Mouse (Mus musculus): ENCODE data around the gene Dzip3. TPM values are rescaled to one million over a fixed set of nuclear protein-coding genes. Genes with fewer than 3 reads are reported as not detected.

Gene Dzip3
- polyA plus RNA-seq, 1 experiment from 2014 or later, result 18.2 TPM

DNA sequence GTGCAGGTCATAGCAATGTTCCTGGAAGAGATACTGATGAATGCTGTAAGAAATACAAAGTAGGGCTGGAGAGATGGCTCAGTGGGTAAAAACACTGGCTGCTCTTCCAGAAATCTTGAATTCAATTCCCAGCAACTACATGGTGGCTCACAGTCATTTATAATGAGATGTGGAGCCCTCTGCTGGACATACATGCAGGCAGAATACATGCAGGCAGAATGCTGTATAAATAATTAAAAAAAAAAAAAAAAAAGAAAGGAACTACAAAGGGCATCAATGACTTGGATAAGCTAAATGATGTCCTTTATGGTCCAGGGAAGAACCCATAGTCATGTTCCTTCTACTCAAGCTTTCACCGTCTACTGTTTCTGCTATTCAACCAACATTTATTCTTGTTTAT, 20.4 kb downstream of the Dzip3 start:
- ATAC-seq (replicated peaks; ENCODE audit: low FRiP score, low read depth), result no peak
- H3K27me3 ChIP-seq (ENCODE audit: insufficient read depth, low read length), result no peaks in the 10 kb centered on the region
- WGBS, result 97% methylated on average over 1 of the region's 1 CpGs

DNA sequence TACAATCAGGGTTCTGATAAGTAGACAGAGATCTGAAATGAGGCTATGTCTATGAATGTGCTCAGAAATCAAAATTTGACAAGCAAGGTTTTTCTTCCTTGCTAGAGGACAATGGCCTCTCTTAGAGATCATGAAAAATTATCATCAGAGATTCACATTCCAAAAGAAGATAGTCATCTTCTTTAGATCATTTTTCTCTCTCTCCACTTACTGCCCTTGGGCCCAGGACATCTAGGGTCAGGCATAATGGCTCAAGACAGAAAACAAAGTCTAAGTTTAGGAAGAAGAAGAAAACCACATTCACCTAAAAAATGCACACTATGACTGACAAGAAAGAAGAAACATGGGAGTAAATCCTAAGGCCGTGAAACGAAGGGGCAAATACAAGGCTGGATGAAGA, 21.0 kb downstream of the Dzip3 start:
- DNase-seq (ENCODE audit: low spot score) (no peak), ATAC-seq (replicated peaks; ENCODE audit: low FRiP score, low read depth) (no peak)
- H3K27ac ChIP-seq, result no peak overlapping the region
- no peak overlapping the region for H3K4me2 ChIP-seq (ENCODE audit: low read length)
- H3K36me3 ChIP-seq (ENCODE audit: insufficient read depth, low read length), result no peaks in the 10 kb centered on the region
- H3K4me1 ChIP-seq (replicated peaks; ENCODE audit: insufficient read depth, low read length), result no peaks in the 10 kb centered on the region
- no peaks in the 10 kb centered on the region for H3K27me3 ChIP-seq (ENCODE audit: insufficient read depth, low read length)
- 98% methylated on average over 2 of the region's 2 CpGs for WGBS
- H3K4me3 ChIP-seq (replicated peaks; ENCODE audit: low read depth, low read length), result no peak overlapping the region
- TF ChIP-seq CTCF (IDR thresholded peaks at IDR 0.05; ENCODE audit: low read depth), result no peak
- no peak overlapping the region for H3K9ac ChIP-seq (ENCODE audit: low read depth, low read length)
- no peaks in the 10 kb centered on the region for H3K9me3 ChIP-seq (replicated peaks; ENCODE audit: low read length)

More for the DNA sequence above, 20.4 kb downstream of the Dzip3 start:
- TF ChIP-seq CTCF (IDR thresholded peaks at IDR 0.05; ENCODE audit: low read depth), result peak; percentile 40; the same call in 1 of the 2 replicates
- no peak overlapping the region for H3K27ac ChIP-seq
- no peak overlapping the region for H3K4me3 ChIP-seq (replicated peaks; ENCODE audit: low read depth, low read length)
- peaks cover 4% of the 10 kb centered on the region; the same call in 1 of the 2 replicates for H3K36me3 ChIP-seq (ENCODE audit: insufficient read depth, low read length)
- H3K9ac ChIP-seq (ENCODE audit: low read depth, low read length), result no peak overlapping the region
- H3K4me1 ChIP-seq (replicated peaks; ENCODE audit: insufficient read depth, low read length), result no peaks in the 10 kb centered on the region
- DNase-seq (ENCODE audit: low spot score), result no peak
- no peak overlapping the region for H3K4me2 ChIP-seq (ENCODE audit: low read length)
- no peaks in the 10 kb centered on the region for H3K9me3 ChIP-seq (replicated peaks; ENCODE audit: low read length)

DNA sequence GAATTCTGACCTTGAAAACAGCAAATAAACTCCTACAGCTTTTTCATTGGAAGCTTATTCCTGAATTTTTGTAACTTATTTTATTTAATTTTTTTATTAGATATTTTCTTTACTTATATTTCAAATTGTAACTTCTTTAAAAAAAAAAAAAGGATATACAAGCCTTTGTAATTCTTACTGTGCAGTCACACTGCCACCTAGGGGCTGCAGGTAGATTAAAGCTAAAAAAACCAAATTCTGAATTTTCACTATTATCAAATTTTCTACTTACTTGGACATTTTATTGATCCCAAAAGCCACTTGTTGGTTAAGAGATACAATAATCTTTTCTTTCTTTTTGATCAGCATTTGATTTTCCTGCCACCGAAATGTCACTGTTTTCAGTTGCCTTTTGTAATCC, 52.2 kb downstream of the Dzip3 start:
- H3K36me3 ChIP-seq (ENCODE audit: insufficient read depth, low read length), result 0 out of 2 replicates have a peak, but pooled peaks cover 8% of the 10 kb centered on the region
- peak; percentile 62 for TF ChIP-seq CTCF (IDR thresholded peaks at IDR 0.05; ENCODE audit: low read depth)
- no peak overlapping the region for H3K27ac ChIP-seq
- no peaks in the 10 kb centered on the region for H3K27me3 ChIP-seq (ENCODE audit: insufficient read depth, low read length)
- H3K4me1 ChIP-seq (replicated peaks; ENCODE audit: insufficient read depth, low read length), result no peaks in the 10 kb centered on the region
- DNase-seq (ENCODE audit: low spot score) (peak; percentile 54), ATAC-seq (replicated peaks; ENCODE audit: low FRiP score, low read depth) (no peak)
- H3K4me2 ChIP-seq (ENCODE audit: low read length), result no peak overlapping the region
- no peak overlapping the region for H3K9ac ChIP-seq (ENCODE audit: low read depth, low read length)
- whole genome bisulfite sequencing, result 77% methylated on average over 1 of the region's 1 CpGs
- H3K4me3 ChIP-seq (replicated peaks; ENCODE audit: low read depth, low read length), result no peak overlapping the region
- H3K9me3 ChIP-seq (replicated peaks; ENCODE audit: low read length), result no peaks in the 10 kb centered on the region

DNA sequence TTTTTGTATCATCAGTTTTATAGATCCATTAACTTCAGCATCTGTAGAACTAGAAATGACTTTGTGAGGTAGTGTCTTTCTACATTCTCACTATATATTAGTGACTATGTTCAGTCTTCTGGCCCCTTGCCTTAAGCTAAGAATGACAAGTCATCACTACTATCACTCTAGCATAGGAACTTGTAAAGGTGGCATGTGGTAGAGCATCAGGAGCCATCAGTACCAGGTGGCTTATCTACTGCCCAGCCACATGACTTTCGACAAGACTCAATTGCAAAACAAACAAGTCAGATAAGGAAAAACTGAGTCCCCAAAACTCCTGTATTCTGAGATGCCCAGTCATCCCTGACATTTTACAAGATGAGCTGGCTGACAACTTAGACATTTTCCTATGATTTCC, 70.2 kb downstream of the Dzip3 start:
- Histone ChIP-seq H3K9me3 (replicated peaks; ENCODE audit: low read length) (no peaks in the 10 kb centered on the region), H3K27me3 (ENCODE audit: insufficient read depth, low read length) (no peaks in the 10 kb centered on the region), H3K4me1 (replicated peaks; ENCODE audit: insufficient read depth, low read length) (no peaks in the 10 kb centered on the region), H3K36me3 (ENCODE audit: insufficient read depth, low read length) (peaks cover 22% of the 10 kb centered on the region), H3K4me3 (replicated peaks; ENCODE audit: low read depth, low read length) (no peak overlapping the region), H3K27ac (no peak overlapping the region), H3K9ac (ENCODE audit: low read depth, low read length) (no peak overlapping the region), H3K4me2 (ENCODE audit: low read length) (no peak overlapping the region)
- no peak for ATAC-seq (replicated peaks; ENCODE audit: low FRiP score, low read depth)
- no peak for DNase-seq (ENCODE audit: low spot score)
- WGBS, result 94% methylated on average over 1 of the region's 1 CpGs
- TF ChIP-seq CTCF (IDR thresholded peaks at IDR 0.05; ENCODE audit: low read depth), result no peak

DNA sequence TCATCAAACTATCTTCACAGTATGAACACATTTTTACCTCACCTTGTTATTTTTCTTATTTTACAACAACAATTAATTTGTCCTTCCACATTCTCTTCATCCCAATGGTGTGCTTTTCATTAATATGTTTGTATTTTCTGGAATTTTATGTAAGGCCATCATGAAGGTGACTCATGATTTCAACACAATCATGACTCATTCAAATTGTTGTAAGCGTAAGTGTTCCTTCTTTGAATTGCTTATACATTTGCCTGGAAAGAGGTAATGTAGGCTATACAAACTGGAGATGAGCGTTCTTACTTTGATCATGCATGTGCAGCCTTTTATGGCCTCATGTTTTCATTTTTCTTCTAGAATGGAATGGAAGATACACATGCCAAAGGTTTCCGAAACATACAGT, 80.8 kb downstream of the Dzip3 start:
- no peaks in the 10 kb centered on the region for H3K9me3 ChIP-seq (replicated peaks; ENCODE audit: low read length)
- H3K4me3 ChIP-seq (replicated peaks; ENCODE audit: low read depth, low read length), result no peak overlapping the region
- TF ChIP-seq CTCF (IDR thresholded peaks at IDR 0.05; ENCODE audit: low read depth), result no peak
- no peaks in the 10 kb centered on the region for H3K36me3 ChIP-seq (ENCODE audit: insufficient read depth, low read length)
- H3K27ac ChIP-seq, result no peak overlapping the region
- H3K9ac ChIP-seq (ENCODE audit: low read depth, low read length), result no peak overlapping the region
- WGBS, result 95% methylated on average over 3 of the region's 3 CpGs
- no peaks in the 10 kb centered on the region for H3K27me3 ChIP-seq (ENCODE audit: insufficient read depth, low read length)
- no peak overlapping the region for H3K4me2 ChIP-seq (ENCODE audit: low read length)
- DNase-seq (ENCODE audit: low spot score), result no peak
- H3K4me1 ChIP-seq (replicated peaks; ENCODE audit: insufficient read depth, low read length), result no peaks in the 10 kb centered on the region
- ATAC-seq (replicated peaks; ENCODE audit: low FRiP score, low read depth), result no peak

DNA sequence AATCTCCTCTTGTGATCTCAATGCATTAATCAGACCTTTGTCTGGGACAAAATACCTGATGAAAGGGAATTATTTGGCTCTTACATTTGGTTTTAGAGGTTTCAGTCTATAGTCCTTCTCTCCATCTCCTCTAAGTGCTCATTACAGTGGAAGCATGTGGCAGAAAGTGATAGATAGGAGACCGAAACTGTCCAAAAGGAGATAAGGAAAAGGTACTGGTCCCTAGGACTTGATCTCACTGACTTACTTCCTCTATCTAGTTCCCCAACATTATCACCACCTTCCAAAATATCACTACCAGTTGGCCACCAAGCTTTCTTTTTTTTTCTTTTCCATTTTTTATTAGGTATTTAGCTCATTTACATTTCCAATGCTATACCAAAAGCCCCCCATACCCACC, 82.8 kb downstream of the Dzip3 start:
- H3K4me1 ChIP-seq (replicated peaks; ENCODE audit: insufficient read depth, low read length), result no peaks in the 10 kb centered on the region
- H3K9me3 ChIP-seq (replicated peaks; ENCODE audit: low read length), result no peaks in the 10 kb centered on the region
- ATAC-seq (replicated peaks; ENCODE audit: low FRiP score, low read depth), result no peak
- no peak overlapping the region for H3K27ac ChIP-seq
- H3K27me3 ChIP-seq (ENCODE audit: insufficient read depth, low read length), result no peaks in the 10 kb centered on the region
- whole genome bisulfite sequencing, result 95% methylated on average over 1 of the region's 1 CpGs
- DNase-seq (ENCODE audit: low spot score), result no peak
- H3K4me2 ChIP-seq (ENCODE audit: low read length), result no peak overlapping the region
- H3K36me3 ChIP-seq (ENCODE audit: insufficient read depth, low read length), result no peaks in the 10 kb centered on the region
- H3K9ac ChIP-seq (ENCODE audit: low read depth, low read length), result no peak overlapping the region
- H3K4me3 ChIP-seq (replicated peaks; ENCODE audit: low read depth, low read length), result no peak overlapping the region
- no peak for TF ChIP-seq CTCF (IDR thresholded peaks at IDR 0.05; ENCODE audit: low read depth)

DNA sequence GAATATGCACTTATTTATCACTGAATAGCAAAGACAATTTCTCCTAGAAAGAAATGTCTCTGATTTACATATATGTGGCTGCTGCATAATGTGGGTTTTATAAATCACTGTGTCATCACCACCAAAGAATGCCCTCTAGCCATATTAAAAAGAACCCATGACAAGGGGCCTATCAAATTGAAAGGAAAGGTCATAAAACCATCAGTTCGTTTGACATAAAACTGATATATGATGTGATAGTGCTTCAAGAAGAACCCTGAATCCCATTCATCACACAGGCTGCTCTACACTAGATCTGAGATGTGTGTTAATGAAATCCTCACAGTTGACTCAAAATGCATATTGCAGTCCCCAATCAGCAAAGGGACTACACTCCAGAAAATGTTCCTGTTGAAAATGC, 94.1 kb downstream of the Dzip3 start:
- Histone ChIP-seq H3K4me3 (replicated peaks; ENCODE audit: low read depth, low read length) (no peak overlapping the region), H3K4me1 (replicated peaks; ENCODE audit: insufficient read depth, low read length) (no peaks in the 10 kb centered on the region), H3K9me3 (replicated peaks; ENCODE audit: low read length) (no peaks in the 10 kb centered on the region), H3K27me3 (ENCODE audit: insufficient read depth, low read length) (no peaks in the 10 kb centered on the region), H3K9ac (ENCODE audit: low read depth, low read length) (no peak overlapping the region), H3K36me3 (ENCODE audit: insufficient read depth, low read length) (no peaks in the 10 kb centered on the region), H3K4me2 (ENCODE audit: low read length) (no peak overlapping the region), H3K27ac (no peak overlapping the region)
- ATAC-seq (replicated peaks; ENCODE audit: low FRiP score, low read depth) (no peak), DNase-seq (ENCODE audit: low spot score) (no peak)
- no peak for TF ChIP-seq CTCF (IDR thresholded peaks at IDR 0.05; ENCODE audit: low read depth)
- WGBS, result 62% methylated on average over 1 of the region's 1 CpGs
